Mouse (Mus musculus) hindbrain, postnatal 0 days (tissue): ENCODE measurements at regions not wholly inside any gene's neighbourhood (a gene's known extent, or its start where the extent isn't known, plus 50 kb on each side); places are given as distances from the start of the nearest gene placed in this dataset.
A peak's percentile ranks its signal among the peaks of the same experiment; 100 is the strongest.

Experiments used
- ATAC-seq: fragments of 200-750 bp; cut with Nextera tagmentation; 2 replicates; pipeline ENCODE4 v1.8.0; 2017; ENCODE audit warnings: mild to moderate bottlenecking, moderate TSS enrichment, moderate library complexity
- DNase-seq: peaks from one replicate; pipeline ENCODE4 v3.0.0-alpha.2; 2015; ENCODE audit warnings: low spot score
- H3K27ac ChIP-seq: fragments of 300-500 bp; sonication (generic); 2 replicates; pipeline ENCODE4 v1.5.1; 2014; ENCODE audit warnings: mild to moderate bottlenecking
- H3K27me3 ChIP-seq: fragments of 300-500 bp; sonication (generic); 2 replicates; pipeline ENCODE4 v1.6.1; 2014; ENCODE audit warnings: low read length, mixed read lengths; ENCODE audit not compliant: insufficient read depth
- H3K36me3 ChIP-seq: fragments of 300-500 bp; sonication (generic); 2 replicates; pipeline ENCODE4 v1.6.1; 2014; ENCODE audit warnings: low read length, mixed read lengths; ENCODE audit not compliant: insufficient read depth
- H3K4me1 ChIP-seq: fragments of 300-500 bp; sonication (generic); 2 replicates; pipeline ENCODE4 v1.6.1; 2014; ENCODE audit warnings: antibody characterized with exemption, low read length, mixed read lengths; ENCODE audit not compliant: insufficient read depth
- H3K4me2 ChIP-seq: fragments of 300-500 bp; sonication (generic); 2 replicates; pipeline ENCODE4 v1.6.1; 2014; ENCODE audit warnings: low read depth, mild to moderate bottlenecking, low read length, moderate library complexity, mixed read lengths
- H3K4me3 ChIP-seq: fragments of 300-500 bp; sonication (generic); 2 replicates; pipeline ENCODE4 v1.5.1; 2014; ENCODE audit warnings: low read length
- H3K9ac ChIP-seq: fragments of 300-500 bp; sonication (generic); replicated peaks from 2 replicates; pipeline ENCODE4 v1.6.1; 2014; ENCODE audit warnings: mild to moderate bottlenecking, low read length, moderate library complexity, mixed read lengths
- H3K9me3 ChIP-seq: fragments of 300-500 bp; sonication (generic); 2 replicates; pipeline ENCODE4 v1.6.1; 2016; ENCODE audit warnings: low read length, mixed read lengths
- CTCF ChIP-seq: IDR thresholded peaks from 2 replicates; pipeline ENCODE4 v1.5.1; 2016; ENCODE audit warnings: antibody characterized with exemption, control low read depth, low read depth
- WGBS: fragments of 180-500 bp; shearing (Covaris S2); extraction: QIAGEN DNeasy Blood & Tissue Kit; methylation state at CpG from one replicate; pipeline ENCODE4 v1.1.7; 2014; 5-methylcytosine and 5-hydroxymethylcytosine counted together

GRCm38 (mm10) chr15:96180036-96180435, 107.3 kb upstream of the Arid2 start:
- Histone ChIP-seq H3K36me3 (no peaks in the 10 kb centered on the region), H3K9ac (no peak overlapping the region), H3K27ac (no peak overlapping the region), H3K4me1 (no peaks in the 10 kb centered on the region), H3K9me3 (no peaks in the 10 kb centered on the region), H3K4me2 (no peak overlapping the region), H3K4me3 (no peak overlapping the region), H3K27me3 (no peaks in the 10 kb centered on the region)
- DNase-seq (no peak), ATAC-seq (no peak)
- TF ChIP-seq CTCF = no peak
- 91% methylated on average over 5 of the region's 5 CpGs for WGBS

DNA sequence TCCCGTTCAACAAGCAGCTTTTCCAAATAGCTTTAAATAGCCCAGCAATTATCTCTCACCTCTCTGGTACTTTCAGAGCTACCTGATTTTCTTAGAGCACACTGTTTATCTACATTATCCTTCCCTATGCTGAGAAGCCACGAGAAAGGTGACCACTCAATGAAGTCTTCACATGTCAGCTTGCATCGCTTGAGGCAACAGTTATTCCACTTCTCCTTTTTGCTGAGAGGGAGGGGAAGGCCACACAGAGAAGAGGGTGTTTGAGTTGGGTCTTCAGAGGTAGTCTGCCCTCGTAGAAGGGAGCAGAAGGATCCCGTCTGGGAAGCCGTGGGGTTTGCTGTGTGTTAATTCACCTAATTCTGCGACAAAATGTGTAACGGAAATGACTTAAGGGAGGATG, 106.3 kb upstream of the Arid2 start:
- TF ChIP-seq CTCF = no peak
- no peaks in the 10 kb centered on the region for H3K9me3 ChIP-seq
- DNase-seq (no peak), ATAC-seq (no peak)
- 90% methylated on average over 8 of the region's 8 CpGs for WGBS
- no peak overlapping the region for H3K4me2 ChIP-seq
- no peaks in the 10 kb centered on the region for H3K27me3 ChIP-seq
- no peak overlapping the region for H3K27ac ChIP-seq
- no peak overlapping the region for H3K4me3 ChIP-seq
- no peaks in the 10 kb centered on the region for H3K4me1 ChIP-seq
- no peaks in the 10 kb centered on the region for H3K36me3 ChIP-seq
- no peak overlapping the region for H3K9ac ChIP-seq

- no peak for ATAC-seq
Measured at GRCm38 (mm10) chr15:96182313-96182712, 105.0 kb upstream of the Arid2 start.

DNA sequence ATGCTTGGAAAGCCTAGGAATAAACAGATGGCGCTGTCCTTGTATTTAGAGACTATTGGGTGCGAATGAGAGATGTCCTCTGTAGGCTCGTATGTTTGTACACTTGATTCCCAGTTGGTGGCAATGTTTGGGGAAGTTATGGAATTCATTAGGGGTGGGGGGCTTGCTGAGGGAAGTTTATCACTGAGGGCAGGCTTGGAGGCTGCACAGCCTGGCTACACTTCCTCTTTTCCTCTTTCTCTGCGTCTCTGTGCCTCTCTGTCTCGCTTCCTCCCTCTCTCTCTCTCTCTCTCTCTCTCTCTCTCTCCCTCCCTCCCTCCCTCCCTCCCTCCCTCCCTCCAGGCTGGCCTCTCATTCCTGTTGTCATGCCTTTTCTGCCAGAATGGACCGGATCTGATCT, 104.2 kb upstream of the Arid2 start:
- Histone ChIP-seq H3K4me1 (no peaks in the 10 kb centered on the region), H3K36me3 (no peaks in the 10 kb centered on the region), H3K27ac (no peak overlapping the region), H3K4me2 (no peak overlapping the region), H3K9ac (no peak overlapping the region), H3K9me3 (no peaks in the 10 kb centered on the region), H3K27me3 (no peaks in the 10 kb centered on the region), H3K4me3 (no peak overlapping the region)
- 74% methylated on average over 6 of the region's 6 CpGs for WGBS
- TF ChIP-seq CTCF = no peak
- ATAC-seq = no peak
- no peak for DNase-seq

More at GRCm38 (mm10) chr15:96182313-96182712, 105.0 kb upstream of the Arid2 start:
- no peaks in the 10 kb centered on the region for H3K36me3 ChIP-seq
- H3K9ac ChIP-seq = no peak overlapping the region
- H3K9me3 ChIP-seq = no peaks in the 10 kb centered on the region
- no peak overlapping the region for H3K27ac ChIP-seq
- H3K4me2 ChIP-seq = no peak overlapping the region
- H3K27me3 ChIP-seq = no peaks in the 10 kb centered on the region
- H3K4me1 ChIP-seq = no peaks in the 10 kb centered on the region
- 85% methylated on average over 5 of the region's 5 CpGs for WGBS
- DNase-seq = no peak
- no peak for TF ChIP-seq CTCF
- H3K4me3 ChIP-seq = no peak overlapping the region

DNA sequence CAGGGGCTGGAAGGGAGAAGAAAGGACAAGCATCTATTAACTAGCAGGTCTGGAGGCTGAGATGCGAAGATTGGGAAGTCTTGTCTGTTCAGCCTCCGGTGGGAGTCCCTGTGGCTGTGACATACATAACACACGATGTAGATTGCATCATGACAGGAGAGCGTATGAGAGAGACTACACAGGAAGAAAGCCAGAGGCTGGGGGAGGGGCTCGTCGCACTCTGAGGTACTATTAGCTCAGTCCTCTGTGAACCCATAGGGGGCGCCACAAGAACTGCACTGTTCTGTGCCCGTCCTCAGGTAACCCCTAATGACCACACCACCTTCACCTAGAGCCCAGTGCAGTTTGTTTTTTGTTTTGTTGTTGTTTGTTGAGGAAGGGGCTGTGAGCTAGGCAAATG, 102.7 kb upstream of the Arid2 start:
- H3K27me3 ChIP-seq = no peaks in the 10 kb centered on the region
- H3K9ac ChIP-seq = no peak overlapping the region
- 69% methylated on average over 8 of the region's 8 CpGs for WGBS
- peak; percentile 27; the same call in 1 of the 2 replicates for TF ChIP-seq CTCF
- H3K27ac ChIP-seq = no peak overlapping the region
- DNase-seq = no peak
- H3K4me3 ChIP-seq = no peak overlapping the region
- ATAC-seq = no peak
- no peak overlapping the region for H3K4me2 ChIP-seq
- no peaks in the 10 kb centered on the region for H3K9me3 ChIP-seq
- no peaks in the 10 kb centered on the region for H3K4me1 ChIP-seq
- H3K36me3 ChIP-seq = no peaks in the 10 kb centered on the region

DNA sequence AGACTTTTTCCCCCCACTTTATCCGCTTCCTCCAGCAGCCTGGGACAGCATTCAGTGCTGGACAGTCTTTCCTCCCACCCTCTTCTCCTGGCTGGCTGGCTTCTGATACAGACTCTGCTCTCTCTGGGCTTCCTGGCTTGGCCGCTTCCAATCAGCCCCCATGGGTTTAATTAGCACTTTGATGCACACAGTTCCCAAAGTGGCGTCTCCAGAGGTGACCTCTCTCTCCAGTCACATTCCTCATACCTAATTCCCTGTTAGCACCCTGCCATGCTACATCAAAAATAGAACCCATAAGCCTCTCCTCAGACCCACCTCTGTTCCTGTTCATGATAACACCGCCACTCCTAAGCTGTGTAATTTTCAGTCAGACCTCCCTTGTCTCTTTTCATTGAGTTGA, 101.9 kb upstream of the Arid2 start:
- H3K9ac ChIP-seq = no peak overlapping the region
- no peak for DNase-seq

DNA sequence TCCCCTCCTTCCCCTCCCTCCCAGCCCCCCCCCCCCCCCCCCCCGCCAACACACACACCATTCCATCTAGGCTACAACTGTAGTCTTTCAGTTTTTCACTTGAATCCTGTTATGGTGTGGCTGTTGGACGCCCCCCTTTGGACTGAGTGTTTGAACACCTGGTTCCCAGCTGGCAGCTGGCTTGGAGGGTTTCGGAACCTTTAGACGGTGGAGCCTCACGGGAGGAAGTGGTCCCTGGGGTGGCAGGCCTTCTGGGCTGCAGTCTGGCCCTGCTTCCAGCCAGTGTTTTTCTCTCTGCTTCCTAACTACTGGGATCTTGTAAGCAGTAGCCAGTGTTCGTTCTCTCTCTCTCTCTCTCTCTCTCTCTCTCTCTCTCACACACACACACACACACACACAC, 101.4 kb upstream of the Arid2 start:
- 39% methylated on average over 6 of the region's 6 CpGs for WGBS
- no peaks in the 10 kb centered on the region for H3K27me3 ChIP-seq

More for the DNA sequence above, 101.9 kb upstream of the Arid2 start:
- Histone ChIP-seq H3K27ac (no peak overlapping the region), H3K27me3 (no peaks in the 10 kb centered on the region), H3K4me1 (no peaks in the 10 kb centered on the region), H3K36me3 (no peaks in the 10 kb centered on the region), H3K4me2 (no peak overlapping the region), H3K4me3 (no peak overlapping the region), H3K9me3 (no peaks in the 10 kb centered on the region)
- ATAC-seq = no peak
- 39% methylated on average over 4 of the region's 4 CpGs for WGBS
- TF ChIP-seq CTCF = no peak

GRCm38 (mm10) chr15:96189551-96189950, 97.8 kb upstream of the Arid2 start:
- no peak overlapping the region for H3K4me3 ChIP-seq
- H3K9ac ChIP-seq = no peak overlapping the region
- WGBS = 79% methylated on average over 2 of the region's 2 CpGs

More for the DNA sequence above, 101.4 kb upstream of the Arid2 start:
- DNase-seq (no peak), ATAC-seq (no peak)
- Histone ChIP-seq H3K4me1 (no peaks in the 10 kb centered on the region), H3K9me3 (no peaks in the 10 kb centered on the region), H3K27ac (no peak overlapping the region), H3K4me3 (no peak overlapping the region), H3K4me2 (no peak overlapping the region), H3K9ac (no peak overlapping the region), H3K36me3 (no peaks in the 10 kb centered on the region)
- no peak for TF ChIP-seq CTCF

More at GRCm38 (mm10) chr15:96189551-96189950, 97.8 kb upstream of the Arid2 start:
- Histone ChIP-seq H3K9me3 (no peaks in the 10 kb centered on the region), H3K4me1 (no peaks in the 10 kb centered on the region), H3K4me2 (no peak overlapping the region), H3K36me3 (no peaks in the 10 kb centered on the region), H3K27ac (no peak overlapping the region), H3K27me3 (no peaks in the 10 kb centered on the region)
- no peak for TF ChIP-seq CTCF
- DNase-seq (no peak), ATAC-seq (no peak)
